Mouse (Mus musculus): ENCODE results near the gene Gstm1. TPM values are rescaled to one million over a fixed set of nuclear protein-coding genes. Genes with fewer than 3 reads are reported as not detected.

Gstm1 gene
- 10 to 100 TPM; 15.3 to 18.1 TPM for total RNA-seq (2023)

DNA sequence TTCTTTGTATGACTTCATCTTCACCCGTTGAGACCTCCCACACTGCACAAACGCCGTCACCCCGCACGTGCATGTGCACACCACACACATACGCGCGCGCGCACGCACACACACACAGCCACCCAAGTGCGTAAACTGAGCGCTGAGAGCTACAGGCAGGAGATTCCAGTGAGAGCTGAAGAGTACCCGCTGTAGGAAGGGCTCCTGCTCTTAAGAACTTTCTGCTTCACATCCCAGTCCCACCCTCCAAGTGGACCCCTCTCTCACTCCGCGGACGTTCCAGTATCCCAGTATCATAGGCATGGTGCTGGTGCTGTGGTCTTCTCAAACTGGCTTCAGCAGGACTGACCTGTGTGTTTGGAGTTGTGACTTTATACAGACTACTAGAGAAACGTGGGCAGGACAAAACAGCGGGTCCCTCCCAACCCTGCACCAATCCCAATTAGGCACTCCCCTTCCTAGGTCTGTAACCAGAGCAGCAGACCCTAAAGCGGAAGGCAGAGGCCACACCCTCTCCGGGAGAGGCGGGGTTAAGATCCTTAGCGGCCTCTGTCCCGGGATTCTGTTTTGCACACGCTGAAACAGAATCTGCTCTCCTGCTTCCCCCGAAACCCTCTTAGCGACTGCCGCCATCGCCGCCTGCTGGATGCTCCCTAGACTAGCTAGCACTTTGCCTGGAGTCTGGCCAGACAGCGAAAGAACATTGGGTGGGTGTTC, at the start of gene Gstm1:
Gene Gstm1, minus strand, starts transcription at position 501 of the 717 bp plus-strand sequence.

DNA sequence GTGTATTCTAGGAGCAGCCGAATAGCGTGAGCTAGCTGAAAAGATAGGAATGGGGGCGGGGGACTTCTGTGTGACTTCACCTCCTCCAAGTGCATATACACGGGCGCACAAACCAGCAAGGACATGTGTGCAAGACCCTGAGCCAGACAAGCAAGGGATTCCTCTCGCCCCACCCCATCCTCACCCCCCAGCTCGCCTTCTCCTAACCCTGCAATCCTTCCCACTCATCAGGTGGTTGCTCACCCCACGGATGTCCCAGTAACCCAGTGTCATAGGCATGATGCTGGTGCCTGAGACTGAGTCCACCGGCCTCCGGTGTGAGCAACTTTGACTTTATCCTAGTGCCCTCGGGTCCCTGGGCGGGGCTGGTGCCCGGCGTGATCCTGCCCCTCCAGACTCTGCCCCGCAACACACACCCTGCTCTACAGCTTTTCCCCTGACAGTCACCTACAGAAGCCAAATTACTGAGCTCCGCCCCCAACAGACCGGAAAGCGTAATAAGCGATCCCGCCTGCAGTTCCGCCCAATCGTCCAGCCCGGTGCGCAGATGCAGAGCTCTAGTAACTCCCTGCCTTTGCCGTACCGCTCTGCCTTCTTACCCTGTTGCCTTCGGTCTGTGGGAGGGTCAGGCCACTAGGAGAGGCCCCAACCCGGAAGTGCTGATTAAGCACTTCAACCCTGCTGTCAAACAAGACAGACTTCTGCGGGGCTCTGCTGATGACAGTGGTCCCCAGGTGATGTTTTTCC, 26.8 kb upstream of the Gstm1 start, which contains the start of gene Gstm4:
Gene Gstm4, minus strand, starts transcription at position 501 of the 747 bp plus-strand sequence.

DNA sequence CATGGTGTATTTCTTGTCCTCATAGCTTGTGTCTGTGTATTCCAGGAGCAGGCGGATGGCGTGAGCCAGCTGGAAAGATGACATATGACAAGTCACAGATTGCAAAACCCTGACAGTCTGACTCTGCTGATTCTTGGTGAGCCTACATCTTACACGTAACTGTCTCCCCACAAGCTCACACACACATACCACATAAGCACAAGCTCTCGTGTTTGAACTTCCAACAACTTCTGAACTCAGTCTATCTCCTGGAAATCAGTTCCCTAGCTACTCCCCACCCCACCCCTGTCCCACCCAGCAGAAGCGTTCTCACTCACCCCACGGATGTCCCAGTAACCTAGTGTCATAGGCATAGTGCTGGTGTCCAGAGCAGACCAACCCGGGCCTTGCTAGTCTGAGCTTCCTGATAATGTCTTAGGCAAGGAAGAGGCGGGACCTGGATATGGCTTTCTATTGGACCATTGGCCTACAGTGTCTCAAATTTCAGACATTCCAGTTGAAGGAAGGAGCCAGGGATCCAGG, 31.7 kb downstream of the Gstm1 start, which contains the start of gene Gstm2:
Gene Gstm2, minus strand, starts transcription at position 413 of the 522 bp plus-strand sequence.

DNA sequence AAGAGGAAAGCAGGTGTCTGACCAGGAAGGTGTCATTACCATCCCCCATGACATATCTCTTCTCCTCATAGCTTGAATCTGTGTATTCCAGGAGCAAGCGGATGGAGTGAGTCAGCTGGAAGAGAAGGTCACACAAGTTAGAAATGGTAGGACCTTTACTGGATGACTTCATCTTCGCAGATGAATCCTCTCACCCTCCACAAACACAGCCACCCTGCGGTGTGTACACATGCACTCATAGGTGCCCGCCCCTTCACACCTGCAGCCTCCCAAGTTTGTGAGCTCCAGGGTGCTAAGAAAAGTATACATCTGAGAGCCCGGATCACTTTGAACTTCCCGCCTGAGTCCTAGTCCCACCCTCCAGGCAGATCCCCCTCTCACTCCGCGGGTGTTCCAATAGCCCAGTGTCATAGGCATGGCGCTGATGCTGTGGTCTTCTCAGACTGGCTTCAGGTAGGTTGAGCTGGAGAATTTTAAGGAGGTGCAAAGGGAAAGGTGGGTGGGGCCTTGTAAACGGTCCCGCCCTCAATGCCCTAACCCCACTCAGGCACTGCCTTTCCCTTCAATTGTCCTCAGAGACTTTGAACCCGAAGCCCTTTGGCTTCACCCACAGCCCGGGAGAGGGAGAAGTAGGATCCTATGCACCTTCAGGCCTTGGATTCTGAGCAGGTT, 48.9 kb downstream of the Gstm1 start, which contains the start of gene Gstm3:
Gene Gstm3, minus strand, starts transcription at position 560 of the 672 bp plus-strand sequence.

Other genes with a start within 250 kb of the Gstm1 start
- gene Eps8l3, start 140.7 kb downstream of the Gstm1 start, total RNA-seq (2023): not detected
- not detected for gene Gstm5, start 122.2 kb downstream of the Gstm1 start, total RNA-seq (2023)
- gene Gstm7, start 86.2 kb downstream of the Gstm1 start, total RNA-seq (2023): 1 to 10 TPM; 3.5 to 4.6 TPM
- gene Gstm6, start 74.2 kb downstream of the Gstm1 start, total RNA-seq (2023): not detected
- gene Gstm3, start 48.7 kb downstream of the Gstm1 start, total RNA-seq (2023): not detected
- not detected for gene Gstm2, start 31.5 kb downstream of the Gstm1 start, total RNA-seq (2023)
- gene Gstm4, start 26.9 kb upstream of the Gstm1 start, total RNA-seq (2023): 1 to 10 TPM; 6.0 to 6.5 TPM
- 10 to 100 TPM; 26.9 to 27.9 TPM for gene Ampd2, start 68.7 kb upstream of the Gstm1 start, total RNA-seq (2023)
- under 1 TPM in 1 of 2 experiments, not detected in 1; 0.36 TPM for gene Gnat2, start 74.8 kb upstream of the Gstm1 start, total RNA-seq (2023)
- 10 to 100 TPM; 66.3 to 72.4 TPM for gene Gnai3, start 128.2 kb upstream of the Gstm1 start, total RNA-seq (2023)
- gene Gpr61, start 136.9 kb upstream of the Gstm1 start, total RNA-seq (2023): not detected
- gene Amigo1, start 168.4 kb upstream of the Gstm1 start, total RNA-seq (2023): 1 to 10 TPM; 2.5 to 2.9 TPM
- gene Cyb561d1, start 183.2 kb upstream of the Gstm1 start, total RNA-seq (2023): 10 to 100 TPM; 34.4 to 35.4 TPM
- gene Atxn7l2, start 193.0 kb upstream of the Gstm1 start, total RNA-seq (2023): 10 to 100 TPM; 31.8 to 35.8 TPM
- gene Sypl2, start 208.7 kb upstream of the Gstm1 start, total RNA-seq (2023): not detected
- gene Psma5, start 239.0 kb upstream of the Gstm1 start, total RNA-seq (2023): 10 to 100 TPM; 41.3 to 43.4 TPM